Mouse (Mus musculus) MEL (cell line): Measurements from ENCODE around the gene Cdk20. TPM values are rescaled to one million over a fixed set of nuclear protein-coding genes. Genes with fewer than 3 reads are reported as not detected.

Source experiments
- DNase-seq: peaks from one replicate; pipeline ENCODE4 v3.0.0; 2011; ENCODE audit warnings: low read depth, low spot score
- H3K27ac ChIP-seq: 2 replicates; pipeline ENCODE4 v1.5.1; 2012; ENCODE audit warnings: low read depth, mild to moderate bottlenecking, control low read depth, low read length, moderate library complexity; ENCODE audit not compliant: control insufficient read depth
- H3K27me3 ChIP-seq, 2 experiments: fragments of 150-350 bp in 1 of 2; sonication (generic) in 1 of 2; 2 replicates each; pipeline ENCODE4 v1.6.1; 2012; ENCODE audit warnings: low read length in 2 of 2, mild to moderate bottlenecking in 2 of 2, improper control_type of control experiment in 1 of 2, moderate library complexity in 1 of 2; ENCODE audit not compliant: insufficient read depth in 2 of 2, control insufficient read depth in 1 of 2
- H3K36me3 ChIP-seq, 2 experiments: 2 replicates each; pipeline ENCODE4 v1.6.1; 2012 to 2014; ENCODE audit warnings: low read length in 2 of 2, improper control_type of control experiment in 1 of 2, inconsistent platforms in 1 of 2, mild to moderate bottlenecking in 1 of 2; ENCODE audit not compliant: insufficient read depth in 2 of 2, control insufficient read depth in 1 of 2
- H3K4me1 ChIP-seq, 2 experiments: fragments of 150-350 bp in 1 of 2; sonication (generic) in 1 of 2; 2 replicates each; pipeline ENCODE4 v1.6.1; 2012; ENCODE audit warnings: low read length in 2 of 2, improper control_type of control experiment in 1 of 2, mild to moderate bottlenecking in 1 of 2; ENCODE audit not compliant: insufficient read depth in 2 of 2, control insufficient read depth in 1 of 2
- H3K4me3 ChIP-seq, 2 experiments: fragments of 150-350 bp in 1 of 2; sonication (generic) in 1 of 2; 2 replicates each; pipeline ENCODE4 v1.5.1; 2012; ENCODE audit warnings: low read depth in 2 of 2, low read length in 2 of 2, mild to moderate bottlenecking in 2 of 2, moderate library complexity in 2 of 2, control low read depth in 1 of 2, improper control_type of control experiment in 1 of 2; ENCODE audit not compliant: control insufficient read depth in 1 of 2, insufficient read depth in 1 of 2
- H3K79me2 ChIP-seq: 2 replicates; pipeline ENCODE4 v1.6.1; 2012; ENCODE audit warnings: mild to moderate bottlenecking, low read length, moderate library complexity; ENCODE audit not compliant: control insufficient read depth, poor library complexity, insufficient read depth
- H3K9ac ChIP-seq: 2 replicates; pipeline ENCODE4 v1.6.1; 2012; ENCODE audit warnings: low read depth, mild to moderate bottlenecking, control low read depth, low read length, moderate library complexity; ENCODE audit not compliant: control insufficient read depth, poor library complexity, severe bottlenecking
- H3K9me3 ChIP-seq: fragments of 150-350 bp; sonication (generic); replicated peaks from 2 replicates; pipeline ENCODE4 v1.6.1; 2012; ENCODE audit warnings: mild to moderate bottlenecking, low read length, improper control_type of control experiment, moderate library complexity; ENCODE audit not compliant: insufficient read depth
- BHLHE40 ChIP-seq: IDR thresholded peaks from 2 replicates; pipeline ENCODE4 v1.6.1; 2012; ENCODE audit warnings: low read depth, mild to moderate bottlenecking, inconsistent platforms, low read length, improper control_type of control experiment, borderline replicate concordance
- CTCF ChIP-seq, 3 experiments: IDR thresholded peaks in 2 of 3; conservative IDR thresholded peaks in 1 of 3; 2 replicates each; pipeline ENCODE4 v1.5.1; 2011 to 2012; ENCODE audit warnings: low read length in 3 of 3, low read depth in 2 of 3, mild to moderate bottlenecking in 2 of 3, improper control_type of control experiment in 1 of 3, inconsistent platforms in 1 of 3, mixed read lengths in 1 of 3, moderate library complexity in 1 of 3; ENCODE audit not compliant: control insufficient read depth in 1 of 3, insufficient read depth in 1 of 3, poor library complexity in 1 of 3, severe bottlenecking in 1 of 3
- EP300 ChIP-seq, 2 experiments: IDR thresholded peaks; 2 replicates each; pipeline ENCODE4 v1.6.1; 2011; ENCODE audit warnings: improper control_type of control experiment in 2 of 2, low read length in 2 of 2, low read depth in 1 of 2, mild to moderate bottlenecking in 1 of 2
- ETS1 ChIP-seq: IDR thresholded peaks from 2 replicates; pipeline ENCODE4 v1.6.1; 2012; ENCODE audit warnings: low read depth, mild to moderate bottlenecking, inconsistent platforms, low read length, improper control_type of control experiment, moderate library complexity
- GATA1 ChIP-seq: IDR thresholded peaks from 2 replicates; pipeline ENCODE4 v1.6.1; 2011; ENCODE audit warnings: low read depth, low read length, improper control_type of control experiment
- JUND ChIP-seq: IDR thresholded peaks from 2 replicates; pipeline ENCODE4 v1.6.1; 2011; ENCODE audit warnings: low read depth, mild to moderate bottlenecking, improper control_type of control experiment, low read length
- MAFK ChIP-seq: IDR thresholded peaks from 2 replicates; pipeline ENCODE4 v1.6.1; 2011; ENCODE audit warnings: low read depth, mild to moderate bottlenecking, low read length, improper control_type of control experiment, borderline replicate concordance
- MEF2A ChIP-seq: IDR thresholded peaks from 2 replicates; pipeline ENCODE4 v1.6.1; 2014; ENCODE audit warnings: low read depth, mild to moderate bottlenecking, inconsistent platforms, low read length, improper control_type of control experiment; ENCODE audit not compliant: poor library complexity, insufficient replicate concordance, severe bottlenecking; ENCODE audit errors: extremely low read depth
- MXI1 ChIP-seq: IDR thresholded peaks from 2 replicates; pipeline ENCODE4 v1.6.1; 2011; ENCODE audit warnings: mild to moderate bottlenecking, low read depth, low read length, improper control_type of control experiment
- NRF1 ChIP-seq: IDR thresholded peaks from 2 replicates; pipeline ENCODE4 v1.6.1; 2014; ENCODE audit warnings: low read depth, mild to moderate bottlenecking, inconsistent platforms, low read length, improper control_type of control experiment, moderate library complexity; ENCODE audit not compliant: poor library complexity, insufficient read depth, severe bottlenecking
- POLR2AphosphoS2 ChIP-seq: IDR thresholded peaks from 2 replicates; pipeline ENCODE4 v1.6.1; 2011; ENCODE audit warnings: low read length, improper control_type of control experiment
- POLR2AphosphoS5 ChIP-seq: IDR thresholded peaks from 2 replicates; pipeline ENCODE4 v1.6.1; 2012; ENCODE audit warnings: low read depth, borderline replicate concordance, mild to moderate bottlenecking, inconsistent platforms, low read length, moderate library complexity, mixed read lengths
- SIN3A ChIP-seq: IDR thresholded peaks from 2 replicates; pipeline ENCODE4 v1.6.1; 2012; ENCODE audit warnings: low read length, improper control_type of control experiment, inconsistent platforms
- TAL1 ChIP-seq: IDR thresholded peaks from 2 replicates; pipeline ENCODE4 v1.6.1; 2012; ENCODE audit warnings: mild to moderate bottlenecking, inconsistent platforms, low read length, moderate library complexity, mixed read lengths
- TBP ChIP-seq: IDR thresholded peaks from 2 replicates; pipeline ENCODE4 v1.8.0; 2011; ENCODE audit warnings: low read depth, low read length, improper control_type of control experiment
- TCF12 ChIP-seq: IDR thresholded peaks from 2 replicates; pipeline ENCODE4 v1.6.1; 2014; ENCODE audit warnings: low read depth, mild to moderate bottlenecking, inconsistent platforms, low read length, improper control_type of control experiment, moderate library complexity
- UBTF ChIP-seq: IDR thresholded peaks from 2 replicates; pipeline ENCODE4 v1.6.1; 2012; ENCODE audit warnings: low read depth, mild to moderate bottlenecking, inconsistent platforms, low read length, improper control_type of control experiment, moderate library complexity, borderline replicate concordance; ENCODE audit not compliant: insufficient read depth
- USF1 ChIP-seq: IDR thresholded peaks from 2 replicates; pipeline ENCODE4 v1.6.1; 2014; ENCODE audit warnings: low read depth, mild to moderate bottlenecking, inconsistent platforms, low read length, improper control_type of control experiment, moderate library complexity
- ZC3H11A ChIP-seq: IDR thresholded peaks from 2 replicates; pipeline ENCODE4 v1.6.1; 2012; ENCODE audit warnings: low read depth, mild to moderate bottlenecking, inconsistent platforms, low read length, improper control_type of control experiment
- ZKSCAN1 ChIP-seq: IDR thresholded peaks from 2 replicates; pipeline ENCODE4 v1.6.1; 2012; ENCODE audit warnings: low read depth, mild to moderate bottlenecking, inconsistent platforms, low read length, improper control_type of control experiment, moderate library complexity
- ZMIZ1 ChIP-seq: IDR thresholded peaks from 2 replicates; pipeline ENCODE4 v1.6.1; 2012; ENCODE audit warnings: low read depth, mild to moderate bottlenecking, inconsistent platforms, low read length, improper control_type of control experiment, moderate library complexity
- polyA plus RNA-seq, 2 experiments: library from polyadenylated mRNA; stranded (reverse) in 1 of 2; unstranded in 1 of 2; fragments of >175 nt in 1 of 2; fragments of >200 nt in 1 of 2; gene quantifications; 2 replicates each; pipeline versions ENCODE4 v1.2.1 to v1.2.4; 2012; ENCODE audit warnings: low replicate concordance in 2 of 2, low read depth in 1 of 2; ENCODE audit not compliant: insufficient read length in 2 of 2, insufficient read depth in 1 of 2, missing spikeins in 1 of 2
- total RNA-seq: library from RNA; depleted of rRNA; stranded (reverse); fragments of 300-350 nt; gene quantifications from 2 replicates; pipeline ENCODE4 v1.2.3, GENCODE M21; 2012

Gene Cdk20
- total and polyA plus RNA-seq, 3 experiments, result 3.6 to 9.3 TPM; not detected in 1

- peaks cover 0 to 31% of the 10 kb centered on the region in 2 experiments; a peak in 2 of 4 replicates for H3K36me3 ChIP-seq
- no peaks in the 10 kb centered on the region for H3K79me2 ChIP-seq
- no peak for TF ChIP-seq ZC3H11A
- TF ChIP-seq CTCF (IDR thresholded peaks at IDR 0.05 in 2 of 3, conservative IDR thresholded peaks at IDR 0.05 in 1 of 3; ENCODE audit: control insufficient read depth in 1 of 3, insufficient read depth in 1 of 3, low read depth in 2 of 3, low read length in 3 of 3, poor library complexity in 1 of 3, severe bottlenecking in 1 of 3), result no peak
- no peak for TF ChIP-seq MXI1
- no peak for TF ChIP-seq ZMIZ1
- no peak for TF ChIP-seq USF1
- no peak for TF ChIP-seq MAFK
- no peak for TF ChIP-seq POLR2AphosphoS5
- no peak for TF ChIP-seq SIN3A
- TF ChIP-seq MEF2A, result no peak
- no peak for TF ChIP-seq TBP
- peaks cover 16 to 23% of the 10 kb centered on the region in 2 experiments for H3K4me1 ChIP-seq
- H3K4me3 ChIP-seq, result no peak overlapping the region
- no peaks in the 10 kb centered on the region for H3K27me3 ChIP-seq
- no peak overlapping the region for H3K27ac ChIP-seq
- no peaks in the 10 kb centered on the region for H3K9me3 ChIP-seq
- no peak overlapping the region for H3K9ac ChIP-seq
- peak; percentile 44 for DNase-seq
These were observed 24.1 kb upstream of the Cdk20 start for GRCm38 (mm10) chr13:64407992-64408391.

DNA sequence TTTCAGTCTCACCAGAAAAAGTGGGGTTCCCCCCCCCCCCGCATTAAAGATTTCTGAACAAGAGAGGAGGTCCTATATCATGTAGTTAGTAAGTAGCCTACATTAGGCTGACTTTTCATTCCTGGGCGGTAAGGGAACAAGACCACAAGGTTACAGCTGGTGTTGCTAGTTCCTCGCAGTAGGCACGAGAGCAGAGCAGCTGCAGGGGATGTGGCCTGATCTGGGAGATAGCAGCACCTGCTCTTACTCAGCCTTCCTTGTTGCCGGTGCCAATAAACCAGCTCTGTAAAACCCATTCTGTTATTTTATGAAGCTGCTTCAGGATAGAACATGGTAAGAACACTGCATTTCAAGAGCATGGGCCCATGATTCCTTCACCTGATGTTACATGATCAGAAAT lies 21.5 kb upstream of the Cdk20 start:
- peak; percentile 67 for DNase-seq

More for the DNA sequence above, 21.5 kb upstream of the Cdk20 start:
- Histone ChIP-seq H3K27me3 (no peaks in the 10 kb centered on the region), H3K4me3 (no peak overlapping the region), H3K9me3 (no peaks in the 10 kb centered on the region), H3K36me3 (peaks cover 0 to 20% of the 10 kb centered on the region in 2 experiments; a peak in 2 of 4 replicates), H3K79me2 (no peaks in the 10 kb centered on the region), H3K27ac (peak overlapping the region; percentile 87), H3K4me1 (peaks cover 14 to 22% of the 10 kb centered on the region in 2 experiments), H3K9ac (peak overlapping the region; percentile 26)
- TF ChIP-seq NRF1 (no peak), GATA1 (peak; percentile 70), SIN3A (no peak; the same call in 1 of the 2 replicates), TCF12 (peak; percentile 88), ZKSCAN1 (no peak), TBP (no peak), POLR2AphosphoS2 (no peak), MXI1 (no peak), ZMIZ1 (no peak), ETS1 (peak; percentile 89), JUND (no peak), UBTF (no peak), BHLHE40 (peak; percentile 75; the same call in 1 of the 2 replicates), EP300 (IDR thresholded peaks at IDR 0.05; ENCODE audit: low read depth in 1 of 2, low read length in 2 of 2) (peak in 1 of 2 experiments; percentile 38; a peak in 1 of 4 replicates), TAL1 (peak; percentile 44)
